Mouse (Mus musculus) cerebellum, postnatal 14 days (tissue): ENCODE data around the gene Fam102a.
"Not testable (repeated sequence)": the region's sequence is repeated elsewhere in the genome, so short reads cannot be mapped to it uniquely, and the experiment has no call there.

Experiments used
- DNase-seq, 2 experiments: peaks; one replicate each; pipeline ENCODE4 v3.0.0; 2021; ENCODE audit warnings: mixed read lengths in 2 of 2

Gene Fam102a

DNA sequence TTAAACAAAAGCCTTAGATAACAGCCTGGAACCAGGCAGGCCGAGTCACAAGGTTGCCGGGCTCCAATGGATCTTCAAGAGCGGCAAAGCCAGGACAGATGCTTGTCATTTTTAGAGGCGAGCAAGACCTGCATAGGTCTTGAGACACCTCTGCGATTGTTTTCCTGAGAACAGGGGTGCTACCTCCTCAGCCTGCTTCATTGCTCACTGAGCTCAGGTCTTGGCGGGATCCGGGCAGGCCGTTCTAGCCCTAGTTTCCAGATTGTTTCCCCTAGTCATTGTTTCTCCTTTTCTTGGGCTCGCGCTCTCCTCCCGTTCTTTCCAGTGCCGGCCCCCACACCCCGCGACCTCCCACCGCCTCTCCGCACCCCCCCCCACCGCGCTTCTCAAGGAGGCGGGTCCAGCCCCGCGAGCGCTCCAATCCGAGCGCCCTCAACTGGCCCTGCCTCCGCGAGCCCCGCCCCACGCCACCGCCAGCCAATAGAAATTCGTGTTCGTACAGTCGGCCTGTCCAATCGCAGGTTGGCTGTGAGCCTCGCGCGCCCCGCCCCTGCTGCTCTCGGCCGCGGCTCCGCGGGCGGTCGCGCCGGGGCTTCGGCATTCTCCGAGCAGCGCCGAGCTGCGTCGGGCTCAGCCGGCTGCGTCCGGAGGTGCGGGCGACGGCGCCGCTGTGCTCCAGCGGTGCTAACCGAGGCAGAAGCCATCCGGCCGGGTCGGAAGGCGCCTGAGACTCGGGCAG lies at the start of gene Fam102a:
Gene Fam102a (plus strand): TSS at position 600 of the 739 bp plus-strand sequence.
- peak; percentile 100 for DNase-seq

DNA sequence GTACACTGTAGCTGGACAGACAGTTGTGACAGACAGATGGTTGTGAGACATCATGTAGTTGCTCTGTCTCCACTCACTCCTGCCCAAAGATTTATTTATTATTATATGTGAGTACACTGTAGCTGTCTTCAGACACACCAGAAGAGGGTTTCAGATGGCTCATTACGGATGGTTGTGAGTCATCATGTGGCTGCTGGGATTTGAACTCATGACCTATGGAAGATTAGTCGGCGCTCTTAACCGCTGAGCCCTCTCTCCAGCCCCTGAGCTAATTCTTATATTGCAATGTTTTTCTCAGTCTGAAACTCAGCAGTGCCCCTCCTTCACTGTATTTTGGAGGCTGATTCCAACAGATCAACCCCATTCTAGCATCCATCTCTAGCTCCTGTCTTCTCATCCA lies 49.4 kb upstream of the Fam102a start:
- DNase-seq: no peak

DNA sequence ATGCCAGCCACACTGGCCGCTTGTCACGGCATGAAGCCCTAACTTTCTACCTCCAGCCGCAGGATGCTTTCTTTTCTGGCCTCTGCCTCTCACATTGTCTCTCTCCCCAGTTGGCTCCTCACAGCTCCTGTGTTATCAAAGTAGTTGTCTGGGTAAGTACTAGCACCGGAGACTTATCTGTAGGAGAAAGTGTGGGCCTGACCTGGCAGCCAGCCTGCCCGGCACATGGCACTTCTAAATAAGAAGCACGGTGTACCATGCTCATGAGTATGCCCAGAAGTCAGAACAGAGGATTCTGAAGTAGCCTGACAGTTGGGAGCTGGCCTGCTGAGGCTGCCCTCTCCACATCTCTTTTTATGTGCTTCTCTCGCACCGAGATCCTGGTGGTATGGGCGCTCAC lies 49.0 kb upstream of the Fam102a start:
- no peak for DNase-seq

DNA sequence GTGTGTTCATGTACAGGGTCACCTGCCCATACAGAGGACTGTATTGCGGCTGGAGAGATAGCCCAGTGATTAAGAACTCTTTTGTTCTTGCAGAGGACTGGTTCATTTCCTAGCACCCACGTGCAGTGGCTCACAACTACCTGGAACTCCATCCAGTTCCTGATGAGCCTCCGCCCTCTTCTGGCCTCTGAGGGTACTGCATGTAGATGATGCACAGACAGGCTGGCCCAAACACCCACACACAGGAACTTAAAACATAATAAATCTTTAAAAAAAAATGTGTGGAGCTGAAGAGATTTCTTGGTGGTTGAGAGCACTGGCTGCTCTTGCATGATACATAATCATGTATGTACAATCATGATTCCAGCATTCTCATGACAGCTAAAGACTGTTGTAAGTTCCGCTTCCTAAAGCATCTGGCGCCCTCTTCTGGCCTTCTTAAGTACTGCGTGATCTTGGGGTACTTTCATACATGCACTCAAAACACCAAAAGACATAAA lies 48.0 kb upstream of the Fam102a start:
- peak; percentile 95 to 99 for DNase-seq

DNA sequence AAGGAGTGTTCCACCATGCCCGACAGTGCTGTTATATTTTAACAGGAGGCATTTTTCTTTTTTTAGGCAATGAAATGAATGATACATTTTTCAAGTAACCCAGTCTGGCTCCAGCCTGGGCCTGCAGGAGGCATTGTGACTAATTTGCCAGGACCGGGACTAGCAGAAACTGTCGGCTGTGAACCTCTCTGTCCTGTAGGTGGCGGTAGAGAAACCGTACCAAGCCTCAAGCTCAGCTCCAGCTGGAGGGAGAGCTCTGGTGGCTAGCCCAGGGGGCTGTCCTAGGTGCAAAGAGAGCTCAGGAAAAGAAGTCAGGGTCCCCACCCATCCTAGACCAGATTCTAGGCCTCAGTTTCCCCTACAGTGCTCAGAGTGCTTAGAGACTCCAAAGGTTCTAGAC lies 46.5 kb upstream of the Fam102a start:
- DNase-seq: peak; percentile 88

DNA sequence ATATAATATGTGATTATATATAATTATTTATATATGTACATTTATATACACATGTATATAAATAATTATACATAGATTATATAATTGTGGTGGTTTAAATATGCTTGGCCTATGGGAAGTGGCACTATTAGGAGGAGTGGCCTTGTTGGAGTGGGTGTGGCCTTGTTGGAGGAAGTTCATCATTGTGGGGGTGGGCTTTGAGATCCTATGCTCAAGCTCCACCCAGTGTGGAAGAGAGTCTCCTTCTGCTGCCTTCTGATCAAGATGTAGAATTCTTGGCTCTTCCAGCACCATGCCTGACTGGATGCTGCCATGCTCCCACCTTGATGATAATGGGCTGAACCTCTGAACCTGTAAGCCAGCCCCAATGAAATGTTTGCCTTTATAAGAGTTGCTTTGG lies 44.4 kb upstream of the Fam102a start:
- not testable (repeated sequence) for DNase-seq

DNA sequence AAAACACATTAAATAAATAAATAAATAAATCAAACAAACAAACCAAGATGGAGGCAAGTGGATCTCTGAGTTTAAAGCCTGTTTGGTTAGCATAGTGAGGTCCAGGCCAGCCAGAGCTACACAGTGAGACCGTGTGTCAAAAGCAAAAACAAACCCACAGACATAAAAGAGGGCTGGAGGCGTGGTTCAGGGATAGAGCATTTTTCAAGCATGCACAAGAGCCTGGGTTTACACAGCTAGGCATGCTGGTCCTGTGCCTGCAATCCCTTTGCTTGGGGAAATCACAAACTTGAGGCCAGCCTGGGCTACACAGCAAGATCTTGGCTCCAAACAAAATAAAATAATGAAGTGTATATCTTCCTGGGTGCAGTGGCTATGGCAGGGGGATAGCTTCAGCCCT lies 42.5 kb upstream of the Fam102a start:
- no peak for DNase-seq

DNA sequence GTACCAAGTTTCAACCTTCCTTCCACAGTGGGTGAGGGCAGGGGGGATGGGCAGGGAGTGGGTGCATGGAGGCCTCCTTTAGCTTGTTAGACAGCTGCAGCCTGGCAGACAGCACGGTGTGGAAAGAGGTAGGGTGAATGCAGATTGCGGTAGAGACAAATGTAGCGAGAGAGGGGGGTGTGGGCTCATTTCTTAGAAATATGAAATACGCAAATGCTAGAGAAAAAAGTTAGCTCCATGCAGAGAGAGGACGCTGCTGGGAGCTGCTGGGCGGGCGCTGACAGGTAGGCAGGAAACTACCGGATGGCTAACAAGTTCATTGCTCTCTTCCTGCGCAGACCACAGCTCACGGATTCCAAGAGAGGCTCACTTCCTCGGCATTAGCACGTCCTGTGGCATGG lies 41.8 kb upstream of the Fam102a start:
- no peak for DNase-seq

DNA sequence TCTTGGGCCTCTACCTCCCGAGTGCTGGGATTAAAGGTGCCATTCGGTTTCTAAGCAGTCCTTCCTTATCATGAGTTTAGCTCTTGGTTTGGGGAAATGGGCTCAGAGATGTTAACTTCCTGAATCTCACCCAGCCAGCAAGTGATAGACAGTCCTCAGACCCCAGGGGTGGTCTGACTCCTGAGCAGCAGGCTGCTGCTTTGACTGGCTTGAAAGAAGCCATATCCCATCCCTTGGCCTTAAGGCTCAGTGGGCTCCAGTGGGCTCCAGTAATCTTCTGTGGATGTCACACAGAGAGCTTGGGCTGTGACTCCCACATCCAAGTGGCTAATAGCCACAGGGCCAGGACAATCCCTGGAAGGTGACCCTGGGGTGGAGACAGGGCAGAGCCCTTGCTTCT lies 40.6 kb upstream of the Fam102a start:
- no peak for DNase-seq

DNA sequence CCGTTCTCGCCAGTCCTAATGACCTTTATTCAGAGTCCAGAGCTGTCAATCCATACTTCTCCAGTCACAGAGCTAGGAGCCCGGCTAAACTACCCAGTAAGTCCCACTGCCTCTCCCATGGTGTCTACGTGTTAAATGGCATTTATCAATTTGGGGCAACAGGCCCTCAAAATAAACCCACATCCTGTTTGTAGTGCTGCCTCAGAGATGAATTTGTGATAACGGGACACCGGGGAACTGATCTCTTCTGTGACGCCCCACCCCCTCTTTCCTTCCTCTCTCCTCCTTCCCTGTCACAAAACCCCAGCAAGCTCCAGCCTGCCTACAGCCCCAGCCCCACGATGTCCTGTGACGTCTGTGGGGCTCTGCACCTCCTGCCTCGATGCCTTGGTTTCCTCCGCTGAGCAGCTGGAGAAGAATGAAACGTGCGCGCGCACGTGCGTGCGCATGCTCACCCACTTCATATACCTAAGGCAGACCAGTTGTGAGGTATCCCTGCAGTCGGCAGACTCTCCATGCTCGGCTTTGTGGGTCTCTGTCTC lies 39.9 kb upstream of the Fam102a start:
- DNase-seq: no peak

DNA sequence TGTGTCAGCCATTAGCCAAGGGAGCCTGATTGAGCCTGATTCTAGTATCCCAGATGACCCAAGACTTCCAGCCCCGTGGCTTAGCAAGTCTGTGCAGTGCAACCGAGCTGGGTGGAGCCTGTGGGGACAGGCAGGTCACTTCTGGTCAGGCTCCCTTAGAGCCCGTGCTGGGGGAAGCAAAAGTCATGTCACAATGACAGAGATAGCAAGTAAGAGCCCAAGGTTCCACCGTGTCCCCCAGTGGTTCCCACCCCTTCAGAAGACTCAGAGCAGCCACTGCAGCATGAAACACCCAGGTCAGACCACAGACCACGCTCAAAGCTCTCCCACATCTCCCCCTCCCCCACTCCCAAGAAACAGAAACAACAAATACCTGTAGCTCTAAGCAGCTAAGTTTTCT lies 38.9 kb upstream of the Fam102a start:
- DNase-seq: no peak

DNA sequence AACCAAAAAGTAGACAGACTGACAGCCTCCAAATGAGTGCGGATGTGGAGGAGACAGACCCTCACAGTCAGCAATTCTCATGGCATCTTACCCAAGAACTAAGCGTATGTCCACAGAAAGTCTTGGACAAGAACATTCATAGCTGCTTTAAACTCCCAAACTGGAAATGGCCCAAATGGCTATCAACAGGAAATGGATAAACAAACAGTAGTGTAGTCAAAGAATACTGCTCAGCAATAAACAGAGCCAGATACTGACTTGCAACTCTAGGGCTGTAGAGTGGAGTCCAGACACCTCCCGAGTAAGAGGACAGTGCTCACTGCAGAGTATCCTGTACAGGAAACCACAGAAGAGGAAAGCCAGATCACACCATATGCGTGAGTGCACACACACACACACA lies 35.8 kb upstream of the Fam102a start:
- DNase-seq: no peak

DNA sequence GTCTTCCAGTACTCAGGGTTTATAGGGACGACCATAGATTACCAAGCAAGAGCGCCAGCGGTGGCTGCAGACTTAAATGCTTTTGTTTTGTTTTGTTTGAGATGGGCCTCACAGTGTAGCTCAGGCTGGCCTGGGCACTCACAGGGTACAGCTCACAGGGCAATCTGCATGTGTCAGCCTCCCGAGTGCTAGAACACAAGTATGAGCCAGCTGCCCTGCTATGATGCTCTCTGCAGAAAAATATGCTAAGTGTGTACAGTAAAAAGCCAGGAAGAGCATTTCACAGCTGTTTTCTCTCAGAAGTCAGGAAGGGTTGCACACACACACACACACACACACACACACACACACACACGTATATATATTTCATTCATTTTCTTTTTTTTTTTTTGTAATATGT lies 34.7 kb upstream of the Fam102a start:
- DNase-seq: no peak

DNA sequence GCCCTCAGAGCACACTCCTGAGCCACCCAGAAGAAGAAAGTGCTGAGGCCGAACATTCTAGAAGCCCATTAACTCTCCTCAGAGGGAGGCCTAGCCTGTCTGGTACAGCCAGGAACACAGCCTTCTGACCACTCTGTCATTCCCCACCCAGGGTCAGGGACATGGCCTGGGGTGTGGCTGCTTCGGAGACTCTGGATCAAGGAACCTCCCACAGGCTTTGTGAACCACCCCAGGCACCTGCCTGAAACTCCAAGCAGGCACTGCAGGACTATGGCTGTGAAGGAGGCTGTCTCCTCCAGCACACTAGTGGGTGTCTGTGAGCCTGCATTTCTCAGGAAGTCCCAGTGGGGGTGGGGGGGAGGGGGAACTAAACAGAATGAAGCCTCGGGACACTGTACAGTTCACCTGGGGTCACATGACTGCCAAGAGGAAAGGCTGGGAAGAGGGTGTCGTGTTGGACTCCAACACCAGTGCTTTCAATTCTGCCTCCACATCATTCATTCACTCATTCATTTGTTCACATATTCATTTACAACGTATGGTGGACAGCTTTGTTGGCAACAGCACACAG lies 33.3 kb upstream of the Fam102a start:
- DNase-seq: no peak

DNA sequence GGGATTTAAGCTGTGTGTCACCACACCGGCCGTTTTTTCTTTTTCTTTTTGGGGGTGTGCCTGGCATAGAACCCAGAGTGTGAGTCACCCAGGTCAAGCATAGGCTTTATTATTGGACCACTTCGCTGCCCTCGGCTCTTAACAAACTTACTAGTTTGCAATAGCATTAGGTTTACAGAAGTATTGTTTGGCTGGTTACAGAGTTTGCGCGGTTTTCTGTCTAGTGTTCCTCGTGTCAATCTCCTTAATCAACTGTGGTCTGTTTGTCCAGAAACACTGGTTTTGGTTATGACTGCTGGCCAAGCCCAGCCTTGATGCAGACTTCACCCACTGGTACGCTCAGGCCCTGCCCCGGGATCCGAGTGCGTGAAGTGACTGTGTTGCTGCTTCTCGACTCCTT lies 32.3 kb upstream of the Fam102a start:
- no peak for DNase-seq

DNA sequence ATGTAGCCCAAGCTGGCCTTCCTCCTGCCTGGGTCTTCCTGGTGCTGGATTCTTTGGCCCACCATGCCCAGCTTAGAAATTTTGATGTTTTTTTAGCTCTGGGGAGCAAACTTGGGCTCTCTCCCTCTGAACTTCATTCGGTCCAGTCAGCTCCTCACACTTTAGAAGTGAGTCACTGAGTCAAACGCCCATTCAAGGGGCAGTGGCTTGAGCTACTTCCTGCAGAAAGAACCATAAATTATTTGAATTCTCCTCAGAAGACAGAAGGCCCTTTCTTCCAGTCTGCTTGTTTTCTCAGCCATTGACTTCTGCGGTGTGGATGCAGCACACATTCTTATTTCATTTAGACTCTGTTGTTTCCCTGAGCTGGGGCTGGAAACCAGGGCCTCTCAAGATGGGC lies 31.5 kb upstream of the Fam102a start:
- no peak for DNase-seq

DNA sequence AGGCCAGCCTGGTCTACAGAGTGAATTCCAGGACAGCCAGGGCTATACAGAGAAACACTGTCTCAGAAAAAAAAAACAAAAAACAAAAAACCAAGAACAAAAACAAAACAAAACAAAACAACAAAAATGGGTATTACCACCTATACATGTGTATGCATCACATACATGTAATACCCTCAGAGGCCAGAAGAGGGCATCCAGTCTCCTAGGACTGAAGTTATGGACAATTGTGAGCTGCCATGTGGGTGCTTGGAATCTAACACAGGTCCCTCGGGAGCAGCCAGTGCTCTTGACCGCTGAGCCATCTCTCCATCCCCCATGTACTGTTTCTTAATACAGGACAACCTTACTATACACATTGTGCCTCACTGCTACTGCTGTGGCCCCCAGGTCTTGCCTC lies 29.6 kb upstream of the Fam102a start:
- no peak for DNase-seq

DNA sequence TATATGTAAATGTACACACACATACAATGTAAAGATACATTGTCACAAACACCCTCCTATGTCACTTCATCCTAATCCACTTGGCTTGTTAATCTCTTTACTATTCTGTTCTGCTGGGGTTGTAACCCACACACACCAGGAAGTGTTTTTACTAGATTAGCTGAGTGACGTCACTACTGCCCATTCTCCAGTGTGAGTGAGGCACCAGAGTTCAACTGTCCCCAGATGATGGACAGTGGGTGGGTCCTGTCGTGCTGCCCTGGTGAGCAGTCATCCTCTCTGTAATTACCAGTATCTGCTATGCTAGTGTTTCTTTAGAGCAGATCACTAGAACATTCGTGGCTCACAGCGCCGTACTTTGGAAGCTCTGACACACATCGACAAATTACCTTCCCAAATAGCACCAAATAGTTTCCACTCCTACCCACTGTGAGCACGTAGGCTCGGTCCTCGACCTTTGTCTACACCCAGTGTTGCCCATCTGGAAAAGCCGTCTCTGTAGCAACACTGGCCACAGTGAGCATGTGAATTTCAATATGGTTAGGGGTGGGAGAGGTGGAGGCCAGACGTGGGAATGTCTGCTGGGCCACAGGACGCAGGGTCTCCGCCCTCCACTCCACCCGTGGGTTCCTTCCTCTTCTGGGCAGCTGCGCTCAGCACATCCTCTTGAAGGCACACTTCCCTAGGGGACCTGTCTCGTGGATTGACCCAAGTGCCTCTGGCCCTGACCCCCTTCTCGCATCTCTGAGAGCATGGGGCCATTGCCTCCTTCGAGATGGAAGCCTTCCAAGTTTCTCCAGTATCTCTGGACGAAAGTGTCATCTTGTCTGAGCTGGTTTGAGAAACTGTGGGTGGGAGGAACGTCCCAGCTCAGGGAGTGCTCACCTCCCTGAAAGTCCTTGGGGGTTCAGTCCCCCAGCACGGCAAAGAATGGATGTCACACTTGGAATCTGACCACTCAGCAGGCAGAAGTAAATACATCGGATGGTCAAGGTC lies 28.2 kb upstream of the Fam102a start:
- DNase-seq: no peak

DNA sequence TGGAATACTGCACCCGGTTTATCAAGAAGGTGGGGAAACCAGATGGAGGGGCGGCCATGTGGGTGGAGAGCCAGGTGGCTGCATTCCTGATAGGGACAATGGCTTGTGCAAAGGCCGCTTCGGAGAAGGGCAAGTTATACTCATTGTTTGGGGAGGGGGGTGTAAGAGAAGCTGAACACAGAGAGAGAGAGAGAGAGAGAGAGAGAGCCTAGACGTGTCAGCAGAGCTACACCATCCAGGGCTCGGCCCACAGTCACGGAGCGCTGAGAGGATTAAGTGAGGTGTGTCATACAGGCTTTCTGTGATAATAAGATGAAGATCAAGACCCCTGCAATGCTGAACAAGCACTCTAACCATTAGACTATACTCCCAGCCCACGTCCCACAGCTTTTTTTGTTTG lies 27.2 kb upstream of the Fam102a start:
- no peak for DNase-seq

DNA sequence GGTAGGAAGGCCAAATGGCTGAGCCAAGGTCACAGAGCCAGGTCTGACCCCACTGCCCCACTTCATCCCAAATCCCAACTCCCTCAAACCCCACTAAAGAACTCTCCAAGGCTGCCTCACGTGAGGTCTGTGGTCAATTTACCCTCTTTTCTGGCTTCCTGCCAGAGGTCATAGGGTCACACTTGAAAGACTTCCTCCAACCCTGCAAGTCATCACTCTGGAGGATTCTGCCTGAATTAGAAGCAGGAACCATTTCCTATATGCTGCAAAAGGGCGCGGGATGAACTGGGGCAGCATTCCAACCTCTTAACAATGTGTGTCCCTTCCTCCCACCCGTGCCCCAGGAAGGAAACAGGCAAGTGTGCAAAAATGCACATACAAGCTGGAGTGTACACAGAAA lies 25.8 kb upstream of the Fam102a start:
- DNase-seq: no peak

DNA sequence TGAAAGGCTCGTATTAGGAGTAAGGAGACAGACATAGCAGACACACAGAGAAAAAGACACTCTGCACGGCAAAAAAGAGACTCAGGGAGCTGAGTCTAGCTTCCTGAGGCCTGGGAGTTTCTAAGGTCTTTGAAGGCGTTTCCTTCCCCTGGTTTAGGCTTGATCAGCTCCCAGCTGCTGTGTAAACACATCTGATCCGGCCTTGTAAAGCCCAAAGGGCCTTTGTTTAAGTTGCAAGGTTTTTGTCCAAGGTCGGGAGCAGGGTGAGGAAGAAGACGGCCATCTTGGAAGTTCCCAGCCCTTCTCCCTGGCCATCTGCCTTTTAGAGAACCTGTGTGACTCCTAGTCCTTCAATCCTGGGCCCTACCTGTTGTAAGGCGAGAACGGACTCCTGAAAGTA lies 25.2 kb upstream of the Fam102a start:
- no peak for DNase-seq

DNA sequence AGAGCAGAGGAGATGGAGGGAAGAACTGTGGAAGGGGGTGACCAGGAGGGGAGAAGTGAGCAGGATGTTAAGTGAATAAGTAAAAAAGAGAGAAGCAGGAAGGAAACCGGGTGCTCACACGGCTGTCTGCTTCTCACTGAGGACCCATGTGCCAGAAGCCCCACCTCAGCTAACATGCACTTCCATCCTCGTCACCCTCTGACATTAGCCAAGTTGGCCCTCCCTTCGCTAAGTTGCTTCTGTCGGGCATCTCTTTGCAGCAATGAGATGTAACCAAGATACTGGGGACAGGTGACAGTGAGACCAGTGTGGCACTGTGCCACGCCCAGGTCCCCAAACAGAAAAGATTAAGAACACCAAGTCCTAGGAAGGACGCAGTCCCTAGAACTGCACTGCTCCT lies 22.5 kb upstream of the Fam102a start:
- DNase-seq: no peak

DNA sequence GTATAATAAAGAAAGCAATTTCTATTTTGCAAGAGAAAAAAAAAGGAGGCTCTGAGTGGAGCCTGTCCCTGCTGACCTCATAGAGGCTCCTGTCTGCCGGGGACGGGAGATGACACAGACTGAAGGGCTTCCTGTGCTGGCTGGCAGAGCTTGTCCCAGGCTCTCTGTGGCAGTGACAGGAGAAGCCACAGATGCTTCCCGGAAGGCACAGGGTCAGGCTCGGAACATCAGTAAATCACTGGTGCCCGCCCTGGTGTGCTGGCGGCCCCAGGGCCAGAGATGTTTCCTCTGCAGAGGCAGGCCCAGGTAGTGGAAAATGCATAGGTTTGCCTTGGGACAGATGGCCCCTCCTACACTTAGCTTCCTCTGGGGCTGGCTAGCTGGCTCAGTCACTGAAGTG lies 20.8 kb upstream of the Fam102a start:
- DNase-seq: no peak
